Mouse (Mus musculus) small intestine, adult 2 months (tissue): ENCODE results near the gene Rab37.

Experiments
- CTCF ChIP-seq: fragments of 200-500 bp; IDR thresholded peaks from 2 replicates; pipeline ENCODE4 v1.5.1; 2012; ENCODE audit warnings: low read depth, mild to moderate bottlenecking, control low read depth, inconsistent platforms, low read length, moderate library complexity, mixed read lengths; ENCODE audit not compliant: insufficient replicate concordance, insufficient read length; ENCODE audit errors: extremely low read depth
- POLR2A ChIP-seq: fragments of 200-500 bp; IDR thresholded peaks from 2 replicates; pipeline ENCODE4 v1.6.1; 2012; ENCODE audit warnings: low read depth, mild to moderate bottlenecking, control low read depth, inconsistent platforms, low read length, moderate library complexity

DNA sequence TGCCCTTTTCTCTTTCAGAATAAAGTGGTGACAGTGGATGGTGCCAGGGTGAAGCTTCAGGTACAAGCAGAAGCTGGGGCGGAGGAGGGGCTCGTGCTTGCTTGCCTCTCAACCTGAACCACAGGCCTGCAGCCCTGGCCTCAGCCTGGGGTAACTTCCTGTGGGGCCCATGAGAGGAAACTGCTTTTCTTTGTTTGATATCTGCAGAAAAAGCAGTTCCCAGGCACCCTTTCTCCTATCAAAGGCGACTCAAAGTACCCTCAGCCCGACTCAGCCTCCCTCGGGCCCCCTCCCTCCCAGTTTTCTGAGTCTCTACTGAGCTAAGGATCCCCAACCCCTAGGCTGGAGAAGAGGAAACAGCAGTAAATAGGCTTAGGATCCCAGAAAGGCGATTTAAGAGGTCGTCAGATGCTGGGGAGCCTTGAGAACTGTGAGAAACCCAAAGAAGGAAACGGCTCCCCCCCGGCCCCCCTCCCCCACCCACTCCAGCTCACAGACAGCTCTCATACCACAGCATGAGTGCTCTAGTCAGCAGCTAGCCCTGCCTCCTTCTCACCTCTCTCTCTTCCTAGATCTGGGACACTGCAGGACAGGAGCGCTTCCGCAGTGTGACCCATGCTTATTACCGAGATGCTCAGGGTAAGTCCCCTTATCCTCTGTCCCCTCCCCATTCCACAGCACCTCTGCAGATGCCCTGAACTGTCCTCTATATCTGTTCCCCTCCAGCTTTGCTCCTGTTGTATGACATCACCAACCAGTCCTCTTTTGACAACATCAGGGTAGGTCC is 66.9 kb downstream of the Rab37 start:
- TF ChIP-seq CTCF (no peak), POLR2A (no peak)
